Mouse (Mus musculus) forebrain, embryonic 13.5 days (tissue): ENCODE measurements around the gene Olfr1156. TPM values are rescaled to one million over a fixed set of nuclear protein-coding genes. Genes with fewer than 3 reads are reported as not detected.

Experiments
- ATAC-seq: fragments of 200-750 bp; cut with Nextera tagmentation; 2 replicates; pipeline ENCODE4 v1.8.0; 2017
- H3K27ac ChIP-seq: fragments of 300-500 bp; sonication (generic); 2 replicates; pipeline ENCODE4 v1.5.1; 2015; ENCODE audit warnings: inconsistent platforms, mild to moderate bottlenecking, moderate library complexity
- H3K27me3 ChIP-seq: fragments of 300-500 bp; sonication (generic); 2 replicates; pipeline ENCODE4 v1.6.1; 2015; ENCODE audit warnings: mild to moderate bottlenecking, inconsistent platforms
- H3K36me3 ChIP-seq: fragments of 300-500 bp; sonication (generic); 2 replicates; pipeline ENCODE4 v1.6.1; 2015; ENCODE audit warnings: mild to moderate bottlenecking, inconsistent platforms; ENCODE audit not compliant: poor library complexity, severe bottlenecking
- H3K4me1 ChIP-seq: fragments of 300-500 bp; sonication (generic); 2 replicates; pipeline ENCODE4 v1.6.1; 2015; ENCODE audit warnings: inconsistent platforms
- H3K4me2 ChIP-seq: fragments of 300-500 bp; sonication (generic); 2 replicates; pipeline ENCODE4 v1.6.1; 2015; ENCODE audit warnings: inconsistent platforms, mild to moderate bottlenecking, moderate library complexity
- H3K4me3 ChIP-seq: fragments of 300-500 bp; sonication (generic); 2 replicates; pipeline ENCODE4 v1.5.1; 2015; ENCODE audit warnings: mild to moderate bottlenecking, inconsistent platforms
- H3K9ac ChIP-seq: fragments of 300-500 bp; sonication (generic); 2 replicates; pipeline ENCODE4 v1.6.1; 2015; ENCODE audit warnings: mild to moderate bottlenecking, inconsistent platforms
- H3K9me3 ChIP-seq: fragments of 300-500 bp; sonication (generic); replicated peaks from 2 replicates; pipeline ENCODE4 v1.6.1; 2016; ENCODE audit warnings: inconsistent platforms
- WGBS: fragments of 180-500 bp; shearing (Covaris S2); methylation state at CpG from one replicate; pipeline ENCODE4 v1.1.7; 2015; 5-methylcytosine and 5-hydroxymethylcytosine counted together
- polyA plus RNA-seq: library from polyadenylated mRNA; unstranded; fragments of >200 nt; fragmentation: Nextera tagmentation; extraction: Ambion mirVana; gene quantifications from 2 replicates; pipeline ENCODE4 v1.2.1, GENCODE M21; 2015

The Olfr1156 gene
- not detected in 2 replicates for polyA plus RNA-seq

DNA sequence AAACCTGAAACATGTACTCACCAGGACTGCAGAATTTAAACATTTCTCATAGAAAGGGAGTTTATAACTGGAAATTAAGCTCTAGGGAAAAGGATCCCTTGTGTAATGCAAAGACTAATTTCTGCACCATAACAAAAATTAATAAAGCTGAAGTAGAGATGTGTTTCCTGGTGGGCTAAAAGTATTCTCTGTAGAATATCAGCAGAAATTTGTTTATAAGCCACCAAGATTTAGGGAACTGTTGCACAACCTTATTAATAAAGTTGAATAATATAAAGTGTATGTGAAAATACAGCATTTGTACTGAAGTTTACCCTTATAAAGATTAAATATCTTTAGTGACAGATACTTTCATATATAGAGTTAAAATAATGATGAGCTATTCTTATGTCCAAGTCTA is at the start of gene Olfr1156:
TSS of gene Olfr1156 (minus strand) at position 101 of the 400 bp plus-strand sequence.
- Histone ChIP-seq H3K4me1 (no peaks in the 10 kb centered on the region), H3K27me3 (no peaks in the 10 kb centered on the region), H3K36me3 (no peaks in the 10 kb centered on the region), H3K4me3 (no peak within 1 kb of the TSS), H3K27ac (no peak within 1 kb of the TSS), H3K9me3 (no peaks in the 10 kb centered on the region), H3K9ac (no peak within 1 kb of the TSS), H3K4me2 (no peak within 1 kb of the TSS)
- ATAC-seq, result no peak

DNA sequence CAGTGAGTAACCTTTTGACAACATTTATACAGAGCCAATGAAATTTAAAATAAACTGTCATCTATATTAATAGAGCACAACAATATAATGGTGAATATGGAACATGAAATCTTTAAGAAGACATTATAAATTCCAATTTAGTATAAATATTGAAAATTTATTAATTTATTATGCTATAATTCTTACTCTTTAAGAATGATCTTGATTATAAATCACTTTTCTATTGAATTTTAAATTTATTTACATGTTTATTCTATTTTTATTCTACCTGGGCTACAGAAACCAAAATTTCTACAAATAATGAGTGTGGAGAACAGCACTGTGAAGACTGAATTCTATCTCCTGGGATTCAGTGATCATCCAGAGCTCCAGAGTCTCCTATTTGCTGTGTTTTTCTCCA is 36.9 kb upstream of the Olfr1156 start, which contains the start of gene Olfr1158:
TSS of gene Olfr1158 (plus strand) at position 301 of the 400 bp plus-strand sequence.
- ATAC-seq, result no peak
- no peak within 1 kb of the TSS for H3K27ac ChIP-seq
- H3K4me2 ChIP-seq, result no peak within 1 kb of the TSS
- no peaks in the 10 kb centered on the region for H3K9me3 ChIP-seq
- H3K4me3 ChIP-seq, result no peak within 1 kb of the TSS
- H3K36me3 ChIP-seq, result no peaks in the 10 kb centered on the region
- no peak within 1 kb of the TSS for H3K9ac ChIP-seq
- H3K4me1 ChIP-seq, result no peaks in the 10 kb centered on the region
- no peaks in the 10 kb centered on the region for H3K27me3 ChIP-seq

GRCm38 (mm10) chr2:87974563-87974962 is 21.7 kb upstream of the Olfr1156 start, which contains the start of gene Olfr74:
Gene Olfr74, minus strand, starts transcription at chr2:87974663.
- 78% methylated on average over 3 of the region's 3 CpGs for WGBS
- Histone ChIP-seq H3K4me3 (no peak within 1 kb of the TSS), H3K27me3 (no peaks in the 10 kb centered on the region), H3K9me3 (no peaks in the 10 kb centered on the region), H3K36me3 (no peaks in the 10 kb centered on the region), H3K9ac (no peak within 1 kb of the TSS), H3K4me2 (no peak within 1 kb of the TSS), H3K4me1 (no peaks in the 10 kb centered on the region), H3K27ac (no peak within 1 kb of the TSS)
- ATAC-seq, result no peak

- ATAC-seq, result no peak
- Histone ChIP-seq H3K27ac (no peak within 1 kb of the TSS), H3K9ac (no peak within 1 kb of the TSS), H3K9me3 (no peaks in the 10 kb centered on the region), H3K36me3 (no peaks in the 10 kb centered on the region), H3K4me3 (no peak within 1 kb of the TSS), H3K27me3 (no peaks in the 10 kb centered on the region), H3K4me2 (no peak within 1 kb of the TSS), H3K4me1 (no peaks in the 10 kb centered on the region)
- WGBS, result 97% methylated on average over 4 of the region's 4 CpGs
These were observed 15.3 kb upstream of the Olfr1156 start, which contains the start of gene Olfr1157 for GRCm38 (mm10) chr2:87968199-87968598. Gene Olfr1157, minus strand, starts transcription at chr2:87968299.

GRCm38 (mm10) chr2:87945037-87945436 is 7.9 kb downstream of the Olfr1156 start, which contains the start of gene Olfr1155:
Gene Olfr1155, minus strand, starts transcription at chr2:87945137.
- Histone ChIP-seq H3K4me3 (no peak within 1 kb of the TSS), H3K27me3 (no peaks in the 10 kb centered on the region), H3K4me2 (no peak within 1 kb of the TSS), H3K9me3 (no peaks in the 10 kb centered on the region), H3K9ac (no peak within 1 kb of the TSS), H3K4me1 (no peaks in the 10 kb centered on the region), H3K27ac (no peak within 1 kb of the TSS), H3K36me3 (no peaks in the 10 kb centered on the region)
- 94% methylated on average over 1 of the region's 1 CpGs for WGBS
- no peak for ATAC-seq

- no peak within 1 kb of the TSS for H3K27ac ChIP-seq
- WGBS, result 93% methylated on average over 1 of the region's 1 CpGs
- H3K36me3 ChIP-seq, result no peaks in the 10 kb centered on the region
- no peak within 1 kb of the TSS for H3K4me3 ChIP-seq
- no peaks in the 10 kb centered on the region for H3K4me1 ChIP-seq
- no peak within 1 kb of the TSS for H3K4me2 ChIP-seq
- H3K9me3 ChIP-seq, result no peaks in the 10 kb centered on the region
- H3K9ac ChIP-seq, result no peak within 1 kb of the TSS
- ATAC-seq, result no peak
- H3K27me3 ChIP-seq, result no peaks in the 10 kb centered on the region
These were observed 47.8 kb downstream of the Olfr1156 start, which contains the start of gene Olfr1154 for GRCm38 (mm10) chr2:87905066-87905465. Gene Olfr1154, minus strand, starts transcription at chr2:87905166.

Other genes with a start within 250 kb of the Olfr1156 start
- not detected in 2 replicates for gene Olfr1137, start 239.9 kb downstream of the Olfr1156 start, polyA plus RNA-seq
- gene Olfr1138, start 213.1 kb downstream of the Olfr1156 start, polyA plus RNA-seq, result not detected in 2 replicates
- not detected in 2 replicates for gene Olfr1140, start 209.3 kb downstream of the Olfr1156 start, polyA plus RNA-seq
- gene Olfr1141, start 199.1 kb downstream of the Olfr1156 start, polyA plus RNA-seq, result not detected in 2 replicates
- not detected in 2 replicates for gene Olfr152, start 173.6 kb downstream of the Olfr1156 start, polyA plus RNA-seq
- gene Olfr1143, start 152.5 kb downstream of the Olfr1156 start, polyA plus RNA-seq, result not detected in 2 replicates
- gene Olfr1145, start 143.3 kb downstream of the Olfr1156 start, polyA plus RNA-seq, result not detected in 2 replicates
- gene Olfr1148, start 122.6 kb downstream of the Olfr1156 start, polyA plus RNA-seq, result not detected in 2 replicates
- not detected in 2 replicates for gene Olfr1150-ps1, start 109.1 kb downstream of the Olfr1156 start, polyA plus RNA-seq
- not detected in 2 replicates for gene Olfr1151, start 97.2 kb downstream of the Olfr1156 start, polyA plus RNA-seq
- gene Olfr1152, start 86.6 kb downstream of the Olfr1156 start, polyA plus RNA-seq, result 0.03 TPM in 1 of 2 replicates, not detected in the other
- not detected in 2 replicates for gene Olfr1153, start 58.1 kb downstream of the Olfr1156 start, polyA plus RNA-seq
- not detected in 2 replicates for gene Olfr1154, start 47.9 kb downstream of the Olfr1156 start, polyA plus RNA-seq
- gene Olfr1155, start 8.0 kb downstream of the Olfr1156 start, polyA plus RNA-seq, result not detected in 2 replicates
- not detected in 2 replicates for gene Olfr1157, start 15.2 kb upstream of the Olfr1156 start, polyA plus RNA-seq
- gene Olfr74, start 21.6 kb upstream of the Olfr1156 start, polyA plus RNA-seq, result not detected in 2 replicates
- not detected in 2 replicates for gene Olfr1158, start 37.0 kb upstream of the Olfr1156 start, polyA plus RNA-seq
- not detected in 2 replicates for gene Olfr1160, start 55.2 kb upstream of the Olfr1156 start, polyA plus RNA-seq
- not detected in 2 replicates for gene Olfr1161, start 69.7 kb upstream of the Olfr1156 start, polyA plus RNA-seq
- not detected in 2 replicates for gene Olfr73, start 84.6 kb upstream of the Olfr1156 start, polyA plus RNA-seq
- not detected in 2 replicates for gene Olfr1162, start 98.0 kb upstream of the Olfr1156 start, polyA plus RNA-seq
- not detected in 2 replicates for gene Olfr1163, start 118.7 kb upstream of the Olfr1156 start, polyA plus RNA-seq
- not detected in 2 replicates for gene Olfr1164, start 140.9 kb upstream of the Olfr1156 start, polyA plus RNA-seq
- not detected in 2 replicates for gene Olfr1166, start 175.2 kb upstream of the Olfr1156 start, polyA plus RNA-seq
- not detected in 2 replicates for gene Olfr1167, start 202.1 kb upstream of the Olfr1156 start, polyA plus RNA-seq
- gene Olfr1168, start 228.8 kb upstream of the Olfr1156 start, polyA plus RNA-seq, result not detected in 2 replicates